Mouse (Mus musculus) forebrain, embryonic 11.5 days (tissue): Measurements from ENCODE around the gene Traf3. TPM values are rescaled to one million over a fixed set of nuclear protein-coding genes. Genes with fewer than 3 reads are reported as not detected.

ENCODE experiments used
- ATAC-seq: fragments of 200-750 bp; cut with Nextera tagmentation; replicated peaks from 2 replicates; pipeline ENCODE4 v1.8.0; 2017; ENCODE audit warnings: moderate TSS enrichment; ENCODE audit not compliant: low FRiP score
- DNase-seq: peaks from one replicate; pipeline ENCODE4 v3.0.0-alpha.2; 2017; ENCODE audit warnings: low spot score
- H3K27ac ChIP-seq: fragments of 300-500 bp; sonication (generic); 2 replicates; pipeline ENCODE4 v1.5.1; 2014; ENCODE audit warnings: low read depth, low read length
- H3K27me3 ChIP-seq: fragments of 300-500 bp; sonication (generic); 2 replicates; pipeline ENCODE4 v1.6.1; 2014; ENCODE audit warnings: mild to moderate bottlenecking, low read length, mixed read lengths; ENCODE audit not compliant: control insufficient read depth, insufficient read depth
- H3K36me3 ChIP-seq: fragments of 300-500 bp; sonication (generic); 2 replicates; pipeline ENCODE4 v1.6.1; 2014; ENCODE audit warnings: mild to moderate bottlenecking, low read length, moderate library complexity, mixed read lengths; ENCODE audit not compliant: control insufficient read depth, insufficient read depth
- H3K4me1 ChIP-seq: fragments of 300-500 bp; sonication (generic); replicated peaks from 2 replicates; pipeline ENCODE4 v1.6.1; 2014; ENCODE audit warnings: low read length, mixed read lengths; ENCODE audit not compliant: control insufficient read depth, insufficient read depth
- H3K4me2 ChIP-seq: fragments of 300-500 bp; sonication (generic); 2 replicates; pipeline ENCODE4 v1.6.1; 2014; ENCODE audit warnings: low read depth, mild to moderate bottlenecking, low read length, moderate library complexity, mixed read lengths; ENCODE audit not compliant: severe bottlenecking
- H3K4me3 ChIP-seq: fragments of 300-500 bp; sonication (generic); 2 replicates; pipeline ENCODE4 v1.5.1; 2014; ENCODE audit warnings: low read depth, low read length
- H3K9ac ChIP-seq: fragments of 300-500 bp; sonication (generic); 2 replicates; pipeline ENCODE4 v1.6.1; 2014; ENCODE audit warnings: low read length
- H3K9me3 ChIP-seq: fragments of 300-500 bp; sonication (generic); 2 replicates; pipeline ENCODE4 v1.6.1; 2016; ENCODE audit warnings: low read length, mixed read lengths; ENCODE audit not compliant: control insufficient read depth
- WGBS: fragments of 180-500 bp; shearing (Covaris S2); extraction: QIAGEN DNeasy Blood & Tissue Kit; methylation state at CpG from one replicate; pipeline ENCODE4 v1.1.7; 2014; 5-methylcytosine and 5-hydroxymethylcytosine counted together
- polyA plus RNA-seq: library from polyadenylated mRNA; unstranded; fragments of >200 nt; fragmentation: Nextera tagmentation; extraction: Ambion mirVana; gene quantifications from 2 replicates; pipeline ENCODE4 v1.2.1, GENCODE M21; 2014

Gene Traf3
- polyA plus RNA-seq, 1 experiment from 2014 or later = 22.9 TPM

GRCm38 (mm10) chr12:111266592-111266991, 100.4 kb downstream of the Traf3 start:
- 58% methylated on average over 12 of the region's 12 CpGs for WGBS
- peaks cover 22% of the 10 kb centered on the region for H3K27me3 ChIP-seq
- DNase-seq (no peak), ATAC-seq (no peak)
- no peaks in the 10 kb centered on the region for H3K4me1 ChIP-seq
- no peak overlapping the region for H3K4me3 ChIP-seq
- no peak overlapping the region for H3K27ac ChIP-seq
- no peak overlapping the region for H3K9ac ChIP-seq
- H3K36me3 ChIP-seq = no peaks in the 10 kb centered on the region; the same call in 1 of the 2 replicates
- H3K9me3 ChIP-seq = no peaks in the 10 kb centered on the region
- H3K4me2 ChIP-seq = no peak overlapping the region

- Histone ChIP-seq H3K4me1 (no peaks in the 10 kb centered on the region), H3K9ac (no peak overlapping the region), H3K9me3 (no peaks in the 10 kb centered on the region), H3K36me3 (no peaks in the 10 kb centered on the region; the same call in 1 of the 2 replicates), H3K4me3 (no peak overlapping the region), H3K4me2 (no peak overlapping the region), H3K27me3 (peaks cover 33% of the 10 kb centered on the region), H3K27ac (no peak overlapping the region)
- 77% methylated on average over 4 of the region's 4 CpGs for WGBS
- DNase-seq = peak; percentile 45
- no peak for ATAC-seq
Measured at GRCm38 (mm10) chr12:111267673-111268325, 101.6 kb downstream of the Traf3 start.

GRCm38 (mm10) chr12:111270629-111271277, 104.6 kb downstream of the Traf3 start, which contains the start of gene Amn:
Gene Amn, plus strand, starts transcription at chr12:111271095.
- Histone ChIP-seq H3K27ac (no peak within 1 kb of the TSS), H3K4me2 (no peak within 1 kb of the TSS), H3K9ac (no peak within 1 kb of the TSS), H3K4me1 (peaks cover 16% of the 10 kb centered on the region), H3K9me3 (no peaks in the 10 kb centered on the region), H3K36me3 (no peaks in the 10 kb centered on the region; the same call in 1 of the 2 replicates), H3K4me3 (no peak within 1 kb of the TSS), H3K27me3 (peaks cover 62% of the 10 kb centered on the region)
- ATAC-seq = no peak
- 43% methylated on average over 25 of the region's 25 CpGs for WGBS
- no peak for DNase-seq

GRCm38 (mm10) chr12:111271406-111271805, 105.2 kb downstream of the Traf3 start:
- Histone ChIP-seq H3K27ac (no peak overlapping the region), H3K4me2 (no peak overlapping the region), H3K27me3 (peaks cover 69% of the 10 kb centered on the region), H3K9ac (no peak overlapping the region), H3K4me3 (no peak overlapping the region), H3K9me3 (no peaks in the 10 kb centered on the region), H3K4me1 (peaks cover 16% of the 10 kb centered on the region), H3K36me3 (no peaks in the 10 kb centered on the region; the same call in 1 of the 2 replicates)
- DNase-seq = no peak
- 11% methylated on average over 27 of the region's 28 CpGs for WGBS
- no peak for ATAC-seq

GRCm38 (mm10) chr12:111271966-111272365, 105.8 kb downstream of the Traf3 start:
- DNase-seq = no peak

GRCm38 (mm10) chr12:111272420-111272819, 106.2 kb downstream of the Traf3 start:
- Histone ChIP-seq H3K4me3 (no peak overlapping the region), H3K9ac (no peak overlapping the region), H3K36me3 (no peaks in the 10 kb centered on the region; the same call in 1 of the 2 replicates), H3K27me3 (peaks cover 76% of the 10 kb centered on the region), H3K4me2 (no peak overlapping the region), H3K9me3 (no peaks in the 10 kb centered on the region), H3K4me1 (peaks cover 16% of the 10 kb centered on the region), H3K27ac (no peak overlapping the region)
- WGBS = 20% methylated on average over 12 of the region's 12 CpGs
- ATAC-seq (0 out of 2 replicates have a peak, but pooled peaks have one; percentile 34), DNase-seq (peak; percentile 92)

More at GRCm38 (mm10) chr12:111271966-111272365, 105.8 kb downstream of the Traf3 start:
- Histone ChIP-seq H3K4me3 (no peak overlapping the region), H3K36me3 (no peaks in the 10 kb centered on the region; the same call in 1 of the 2 replicates), H3K27ac (no peak overlapping the region), H3K9me3 (no peaks in the 10 kb centered on the region), H3K27me3 (peaks cover 74% of the 10 kb centered on the region), H3K9ac (no peak overlapping the region), H3K4me1 (peaks cover 16% of the 10 kb centered on the region), H3K4me2 (no peak overlapping the region)
- WGBS = 19% methylated on average over 8 of the region's 8 CpGs
- no peak for ATAC-seq

GRCm38 (mm10) chr12:111274006-111274405, 107.8 kb downstream of the Traf3 start:
- ATAC-seq = no peak
- H3K9me3 ChIP-seq = no peaks in the 10 kb centered on the region; the same call in 1 of the 2 replicates
- no peaks in the 10 kb centered on the region for H3K36me3 ChIP-seq
- no peak overlapping the region for H3K27ac ChIP-seq
- no peak for DNase-seq
- peaks cover 76% of the 10 kb centered on the region for H3K27me3 ChIP-seq
- peak overlapping the region; percentile 54 for H3K4me2 ChIP-seq
- H3K4me3 ChIP-seq = peak overlapping the region; percentile 31
- 5% methylated on average over 25 of the region's 28 CpGs for WGBS
- H3K4me1 ChIP-seq = peaks cover 16% of the 10 kb centered on the region
- H3K9ac ChIP-seq = no peak overlapping the region

GRCm38 (mm10) chr12:111274447-111275149, 108.4 kb downstream of the Traf3 start:
- ATAC-seq (no peak), DNase-seq (no peak)

More at GRCm38 (mm10) chr12:111274447-111275149, 108.4 kb downstream of the Traf3 start:
- H3K4me3 ChIP-seq = peak overlapping the region; percentile 31
- no peak overlapping the region for H3K9ac ChIP-seq
- peak overlapping the region; percentile 54 for H3K4me2 ChIP-seq
- H3K27me3 ChIP-seq = peaks cover 74% of the 10 kb centered on the region
- 3% methylated on average over 80 of the region's 80 CpGs for WGBS
- peaks cover 16% of the 10 kb centered on the region for H3K4me1 ChIP-seq
- H3K27ac ChIP-seq = no peak overlapping the region
- no peaks in the 10 kb centered on the region for H3K36me3 ChIP-seq
- no peaks in the 10 kb centered on the region; the same call in 1 of the 2 replicates for H3K9me3 ChIP-seq
